Mouse (Mus musculus) urinary bladder, adult 18-20 months (tissue): Measurements from ENCODE around the gene 2300002M23Rik.

Experiments used
- DNase-seq, 2 experiments: peaks; one replicate each; pipeline ENCODE4 v3.0.0; 2022; ENCODE audit warnings: low spot score in 2 of 2, mixed read lengths in 2 of 2

Gene 2300002M23Rik

DNA sequence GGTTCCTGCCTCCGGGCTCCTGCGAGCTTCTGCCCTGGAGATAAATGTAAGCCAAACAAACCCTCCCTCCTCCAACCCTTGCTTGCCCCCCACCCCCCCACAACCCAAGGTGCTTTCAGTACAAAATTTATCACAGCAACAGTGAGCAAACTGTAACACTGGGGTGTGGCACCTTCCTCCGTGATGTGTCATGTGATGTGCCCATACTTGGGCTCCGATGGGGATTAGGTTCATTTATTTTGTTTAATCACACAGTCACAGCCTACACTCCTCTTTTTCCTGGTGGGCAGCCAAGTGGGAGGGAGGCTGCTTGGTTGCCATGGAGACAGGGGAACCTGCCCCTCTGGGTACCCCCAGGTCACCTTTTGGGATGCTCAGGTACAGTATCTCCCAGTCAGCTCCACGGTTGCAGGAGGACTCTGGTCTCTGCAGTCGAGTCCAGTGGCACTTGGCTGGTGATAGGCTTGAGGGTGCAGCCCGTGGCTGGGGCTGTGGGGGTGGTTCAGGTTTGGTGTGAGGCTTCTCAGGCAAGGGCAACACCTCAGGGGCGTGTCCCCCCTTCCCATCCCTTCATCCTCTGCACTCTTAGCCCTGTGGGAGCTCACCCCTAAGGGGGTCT, 34.6 kb downstream of the 2300002M23Rik start:
- DNase-seq = no peak

DNA sequence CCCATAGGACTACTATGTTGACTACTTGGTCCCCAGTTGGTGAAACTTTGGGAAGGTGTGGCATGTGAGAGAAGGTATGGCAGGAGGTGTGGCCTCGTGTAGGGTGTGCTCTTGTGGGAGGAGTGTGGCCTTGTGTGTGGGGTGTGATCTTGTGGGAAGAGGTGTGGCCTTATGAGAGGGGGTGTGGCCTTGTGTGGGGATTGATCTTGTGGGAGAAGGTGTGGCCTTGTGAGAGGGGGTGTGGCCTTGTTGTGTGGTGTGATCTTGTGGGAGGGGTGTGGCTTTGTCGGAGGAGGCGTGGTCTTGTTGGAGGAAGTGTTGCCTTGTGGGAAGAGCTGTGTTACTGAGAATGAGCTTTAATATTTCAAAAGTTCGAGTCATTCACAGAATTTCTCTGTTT, 49.9 kb downstream of the 2300002M23Rik start:
- no peak for DNase-seq
